Mouse (Mus musculus): ENCODE measurements at regions not wholly inside any gene's neighbourhood (a gene's known extent, or its start where the extent isn't known, plus 50 kb on each side); places are given as distances from the start of the nearest gene placed in this dataset.

DNA sequence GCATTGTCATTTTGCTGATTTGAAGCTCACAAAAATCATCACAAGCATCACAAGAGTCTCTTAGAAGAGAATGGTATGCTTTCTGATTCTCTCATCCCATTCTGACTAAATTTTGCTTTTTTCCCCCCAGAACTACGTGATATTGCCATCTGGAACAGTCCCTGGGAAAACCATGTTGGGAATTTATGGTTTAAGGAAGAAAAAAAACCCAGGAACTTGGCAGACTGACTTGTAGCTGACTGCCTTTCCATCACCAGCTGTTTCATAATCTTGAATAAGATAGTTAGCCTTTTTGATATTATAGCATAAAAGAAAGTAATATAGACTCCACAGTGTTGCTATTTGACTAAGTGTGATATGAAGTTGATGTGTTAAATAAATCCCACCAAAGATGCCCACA lies 110.7 kb upstream of the Oprm1 start:
- Histone ChIP-seq H3K27me3 (ENCODE audit: control insufficient read depth, insufficient read depth, low read length) (no peaks in the 10 kb centered on the region), H3K36me3 (replicated peaks; ENCODE audit: control insufficient read depth, insufficient read depth, low read depth, low read length) (no peaks in the 10 kb centered on the region), H3K9me3 (replicated peaks; ENCODE audit: control insufficient read depth, low read length) (no peaks in the 10 kb centered on the region), H3K4me2 (ENCODE audit: low read depth, low read length) (no peak overlapping the region), H3K27ac (replicated peaks; ENCODE audit: low read depth, low read length) (no peak overlapping the region), H3K4me3 (ENCODE audit: low read depth, low read length) (no peak overlapping the region), H3K4me1 (ENCODE audit: control insufficient read depth, insufficient read depth, low read length) (no peaks in the 10 kb centered on the region), H3K9ac (replicated peaks; ENCODE audit: low read length) (no peak overlapping the region)
- ATAC-seq (replicated peaks; ENCODE audit: insufficient number of reproducible peaks, low FRiP score, low TSS enrichment, low read depth) (no peak), DNase-seq (ENCODE audit: low spot score) (no peak)
- 22% methylated on average over 1 of the region's 1 CpGs for WGBS

DNA sequence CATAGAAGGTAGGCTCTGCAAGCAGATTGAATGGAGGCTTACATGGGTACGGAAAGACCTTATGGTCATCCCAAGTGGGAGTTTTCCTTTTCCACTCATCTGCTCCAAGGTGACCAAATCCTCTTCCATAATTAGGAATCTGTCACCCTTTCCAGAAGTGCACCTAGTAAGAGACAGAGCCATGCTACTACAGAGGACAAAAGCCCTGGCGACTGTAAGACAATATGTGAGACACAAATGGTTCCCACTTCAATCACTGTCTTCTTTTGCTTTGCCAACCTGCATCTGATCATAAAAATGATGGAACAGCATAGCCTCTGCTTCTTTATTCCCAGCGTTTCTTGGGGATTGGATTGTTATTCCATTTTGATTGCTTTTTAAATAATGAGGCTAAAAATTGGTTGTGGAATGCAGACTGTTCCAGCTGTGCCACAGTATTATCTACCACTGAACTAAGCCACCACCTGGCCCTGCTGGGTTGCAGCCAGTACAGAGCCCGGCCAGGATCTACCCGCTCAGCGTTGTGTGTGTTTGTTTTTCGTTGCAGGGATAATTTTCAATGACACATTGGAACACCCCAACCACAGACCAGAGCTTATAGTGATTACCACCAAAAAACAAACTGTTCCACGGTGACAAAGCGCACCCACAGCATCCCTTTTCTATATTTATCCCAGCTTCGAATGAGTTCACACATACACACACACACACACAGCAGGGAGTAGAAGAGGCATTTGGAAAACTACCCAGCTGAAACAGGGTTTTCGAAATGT lies 72.8 kb upstream of the Oprm1 start:
- Histone ChIP-seq H3K27ac (replicated peaks; ENCODE audit: low read depth, low read length) (no peak overlapping the region), H3K36me3 (replicated peaks; ENCODE audit: control insufficient read depth, insufficient read depth, low read depth, low read length) (no peaks in the 10 kb centered on the region), H3K9ac (replicated peaks; ENCODE audit: low read length) (no peak overlapping the region), H3K4me1 (ENCODE audit: control insufficient read depth, insufficient read depth, low read length) (no peaks in the 10 kb centered on the region), H3K4me3 (ENCODE audit: low read depth, low read length) (no peak overlapping the region), H3K4me2 (ENCODE audit: low read depth, low read length) (no peak overlapping the region), H3K27me3 (ENCODE audit: control insufficient read depth, insufficient read depth, low read length) (no peaks in the 10 kb centered on the region), H3K9me3 (replicated peaks; ENCODE audit: control insufficient read depth, low read length) (no peaks in the 10 kb centered on the region)
- DNase-seq (ENCODE audit: low spot score) (no peak), ATAC-seq (replicated peaks; ENCODE audit: insufficient number of reproducible peaks, low FRiP score, low TSS enrichment, low read depth) (no peak)
- WGBS, result 85% methylated on average over 11 of the region's 11 CpGs

DNA sequence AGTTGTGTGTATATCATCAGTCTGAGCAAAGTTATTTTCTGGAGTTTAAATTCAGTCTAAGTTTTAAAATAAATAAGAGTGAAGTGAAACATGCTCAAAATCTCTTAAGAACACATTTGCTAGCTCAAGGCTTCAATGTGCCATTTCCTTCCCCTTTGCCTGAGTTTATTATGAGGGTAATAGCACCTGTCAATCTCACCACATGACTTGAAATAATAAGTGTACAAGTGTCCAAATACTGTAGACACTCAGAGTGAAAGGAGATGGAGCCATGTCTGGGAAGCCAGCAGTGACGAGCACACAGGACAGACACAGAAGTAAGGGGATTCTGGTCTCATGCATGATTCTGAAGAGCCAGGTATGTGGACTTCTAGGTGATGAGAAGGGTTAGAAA lies 72.2 kb upstream of the Oprm1 start:
- Histone ChIP-seq H3K9ac (replicated peaks; ENCODE audit: low read length) (no peak overlapping the region), H3K4me1 (ENCODE audit: control insufficient read depth, insufficient read depth, low read length) (no peaks in the 10 kb centered on the region), H3K4me2 (ENCODE audit: low read depth, low read length) (no peak overlapping the region), H3K36me3 (replicated peaks; ENCODE audit: control insufficient read depth, insufficient read depth, low read depth, low read length) (no peaks in the 10 kb centered on the region), H3K27me3 (ENCODE audit: control insufficient read depth, insufficient read depth, low read length) (no peaks in the 10 kb centered on the region), H3K4me3 (ENCODE audit: low read depth, low read length) (no peak overlapping the region), H3K27ac (replicated peaks; ENCODE audit: low read depth, low read length) (no peak overlapping the region), H3K9me3 (replicated peaks; ENCODE audit: control insufficient read depth, low read length) (no peaks in the 10 kb centered on the region)
- ATAC-seq (replicated peaks; ENCODE audit: insufficient number of reproducible peaks, low FRiP score, low TSS enrichment, low read depth), result no peak
- 68% methylated on average over 1 of the region's 1 CpGs for WGBS
- no peak for DNase-seq (ENCODE audit: low spot score)
